Mouse (Mus musculus) kidney, adult 10 weeks (tissue): ENCODE measurements around the gene Gm10840. TPM values are rescaled to one million over a fixed set of nuclear protein-coding genes. Genes with fewer than 3 reads are reported as not detected.

Experiments
- polyA plus RNA-seq: library from polyadenylated mRNA; stranded (reverse); fragments of 350-450 nt; fragmentation: Illumina TruSeq; extraction: RNeasy Lipid Tissue Mini Kit (QIAGEN cat#74804); gene quantifications from one replicate; pipeline ENCODE4 v1.2.3, GENCODE M21; 2014; ENCODE audit warnings: low read depth, low replicate concordance

Gm10840 gene
- polyA plus RNA-seq = not detected

GRCm38 (mm10) chr11:106160841-106161721 lies at the start of gene Gm10840, which contains the start of gene Limd2:
Gene Gm10840 (plus strand): TSS chr11:106160850.
Gene Limd2 (minus strand): TSS chr11:106160860.

GRCm38 (mm10) chr11:106202123-106202465 lies 41.4 kb downstream of the Gm10840 start, which contains the start of gene Strada:
Gene Strada (minus strand): TSS chr11:106202168.

Other genes with a start within 250 kb of the Gm10840 start
- gene Cyb561, start 207.5 kb upstream of the Gm10840 start, polyA plus RNA-seq = 13.5 TPM
- 50.4 TPM for gene Ace, start 192.9 kb upstream of the Gm10840 start, polyA plus RNA-seq
- gene Ace3, start 166.2 kb upstream of the Gm10840 start, polyA plus RNA-seq = not detected
- gene Kcnh6, start 152.7 kb upstream of the Gm10840 start, polyA plus RNA-seq = not detected
- gene Dcaf7, start 124.0 kb upstream of the Gm10840 start, polyA plus RNA-seq = 26.0 TPM
- 13.6 TPM for gene Taco1, start 94.8 kb upstream of the Gm10840 start, polyA plus RNA-seq
- 8.2 TPM for gene Map3k3, start 76.2 kb upstream of the Gm10840 start, polyA plus RNA-seq
- 2.9 TPM for gene Limd2, start within 50 bp of the Gm10840 start, polyA plus RNA-seq
- gene Strada, start 41.3 kb downstream of the Gm10840 start, polyA plus RNA-seq = 9.5 TPM
- gene Ccdc47, start 55.5 kb downstream of the Gm10840 start, polyA plus RNA-seq = 171 TPM
- gene Ddx42, start 56.1 kb downstream of the Gm10840 start, polyA plus RNA-seq = 35.0 TPM
- gene Ftsj3, start 95.2 kb downstream of the Gm10840 start, polyA plus RNA-seq = 14.3 TPM
- 30.8 TPM for gene Psmc5, start 95.3 kb downstream of the Gm10840 start, polyA plus RNA-seq
- 5.1 TPM for gene Smarcd2, start 112.1 kb downstream of the Gm10840 start, polyA plus RNA-seq
- not detected for gene Tcam1, start 115.8 kb downstream of the Gm10840 start, polyA plus RNA-seq
- gene Gh, start 141.0 kb downstream of the Gm10840 start, polyA plus RNA-seq = not detected
- gene Cd79b, start 153.9 kb downstream of the Gm10840 start, polyA plus RNA-seq = 0.53 TPM
- not detected for gene Scn4a, start 192.4 kb downstream of the Gm10840 start, polyA plus RNA-seq
- not detected for gene Prr29, start 204.6 kb downstream of the Gm10840 start, polyA plus RNA-seq
- 1.4 TPM for gene Icam2, start 227.2 kb downstream of the Gm10840 start, polyA plus RNA-seq